Mouse (Mus musculus) bone marrow, adult 2 months (tissue): ENCODE data around the gene Bag3. TPM values are rescaled to one million over a fixed set of nuclear protein-coding genes. Genes with fewer than 3 reads are reported as not detected.
A peak's percentile ranks its signal among the peaks of the same experiment; 100 is the strongest.

Experiments used
- H3K27ac ChIP-seq: fragments of 200-500 bp; 2 replicates; pipeline ENCODE4 v1.5.1; 2012; ENCODE audit warnings: low read depth, mild to moderate bottlenecking, control low read depth, inconsistent platforms, low read length; ENCODE audit not compliant: control insufficient read depth, poor library complexity, insufficient read depth
- H3K4me1 ChIP-seq: fragments of 200-500 bp; 2 replicates; pipeline ENCODE4 v1.6.1; 2011; ENCODE audit warnings: low read length; ENCODE audit not compliant: control insufficient read depth, insufficient read depth
- H3K4me3 ChIP-seq: fragments of 200-500 bp; replicated peaks from 2 replicates; pipeline ENCODE3; 2011; ENCODE audit warnings: mild to moderate bottlenecking, low read depth, low read length, control low read depth; ENCODE audit not compliant: control insufficient read depth
- CTCF ChIP-seq: fragments of 200-500 bp; IDR thresholded peaks from 2 replicates; pipeline ENCODE4 v1.5.1; 2011; ENCODE audit warnings: low read length, control low read depth; ENCODE audit not compliant: control insufficient read depth, insufficient read depth
- POLR2A ChIP-seq: fragments of 200-500 bp; IDR thresholded peaks from 2 replicates; pipeline ENCODE4 v1.6.1; 2011; ENCODE audit warnings: low read depth, mild to moderate bottlenecking, control low read depth, low read length, borderline replicate concordance; ENCODE audit not compliant: control insufficient read depth
- WGBS: fragments of 180-500 bp; shearing (Covaris S2); methylation state at CpG from one replicate; pipeline ENCODE4 v1.1.7; 2018; 5-methylcytosine and 5-hydroxymethylcytosine counted together
- polyA plus RNA-seq: library from polyadenylated mRNA; stranded (reverse); fragments of >200 nt; gene quantifications from 2 replicates; pipeline ENCODE4 v1.2.4, GENCODE M21; 2011; ENCODE audit warnings: low replicate concordance; ENCODE audit not compliant: missing spikeins, insufficient read depth, insufficient read length

The Bag3 gene
- 5.3 and 10.6 TPM in 2 replicates for polyA plus RNA-seq

DNA sequence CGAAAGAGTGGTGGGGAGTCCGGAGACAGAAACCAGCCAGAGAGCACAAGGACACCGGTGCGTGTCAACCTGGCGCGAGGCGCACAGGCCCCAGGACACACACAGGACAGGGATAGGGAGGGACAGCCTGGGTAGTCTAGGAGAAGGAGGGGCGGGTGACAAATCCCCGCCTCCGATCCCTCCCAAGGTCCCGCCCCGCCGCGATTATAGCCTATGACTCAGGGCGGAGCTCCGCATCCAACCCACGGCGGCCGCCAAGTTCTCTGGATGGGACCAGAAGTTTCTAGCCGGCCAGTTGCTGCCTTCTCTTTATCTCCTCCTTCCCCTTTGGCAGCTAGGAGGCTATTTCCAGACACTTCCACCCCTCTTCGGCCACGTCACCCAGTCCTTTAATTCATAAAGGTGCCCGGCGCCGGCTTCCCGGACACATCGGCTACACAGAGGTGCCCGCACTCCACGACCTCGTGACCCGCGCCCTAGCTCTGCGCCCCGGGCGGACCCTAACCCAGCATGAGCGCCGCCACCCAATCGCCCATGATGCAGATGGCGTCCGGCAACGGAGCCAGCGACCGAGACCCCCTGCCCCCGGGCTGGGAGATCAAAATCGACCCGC is at the start of gene Bag3:
Bag3 (plus strand) TSS at position 268 of the 613 bp plus-strand sequence.
- WGBS = 1% methylated on average over 46 of the region's 46 CpGs
- H3K4me1 ChIP-seq = no peaks in the 10 kb centered on the region; the same call in 1 of the 2 replicates
- peak within 1 kb of the TSS; percentile 89 for H3K27ac ChIP-seq
- no peak for TF ChIP-seq CTCF
- TF ChIP-seq POLR2A = peak; percentile 10; the same call in 1 of the 2 replicates
- H3K4me3 ChIP-seq = peak within 1 kb of the TSS; percentile 76

GRCm38 (mm10) chr7:128474322-128474721 is 49.1 kb upstream of the Bag3 start:
- TF ChIP-seq POLR2A (no peak), CTCF (peak; percentile 53; the same call in 1 of the 2 replicates)
- Histone ChIP-seq H3K4me3 (no peak overlapping the region), H3K27ac (no peak overlapping the region), H3K4me1 (no peaks in the 10 kb centered on the region)
- WGBS = 60% methylated on average over 10 of the region's 10 CpGs

GRCm38 (mm10) chr7:128488986-128489385 is 34.4 kb upstream of the Bag3 start:
- H3K4me3 ChIP-seq = no peak overlapping the region
- H3K27ac ChIP-seq = no peak overlapping the region
- no peak for TF ChIP-seq POLR2A
- no peak for TF ChIP-seq CTCF
- 78% methylated on average over 3 of the region's 3 CpGs for WGBS
- H3K4me1 ChIP-seq = no peaks in the 10 kb centered on the region

DNA sequence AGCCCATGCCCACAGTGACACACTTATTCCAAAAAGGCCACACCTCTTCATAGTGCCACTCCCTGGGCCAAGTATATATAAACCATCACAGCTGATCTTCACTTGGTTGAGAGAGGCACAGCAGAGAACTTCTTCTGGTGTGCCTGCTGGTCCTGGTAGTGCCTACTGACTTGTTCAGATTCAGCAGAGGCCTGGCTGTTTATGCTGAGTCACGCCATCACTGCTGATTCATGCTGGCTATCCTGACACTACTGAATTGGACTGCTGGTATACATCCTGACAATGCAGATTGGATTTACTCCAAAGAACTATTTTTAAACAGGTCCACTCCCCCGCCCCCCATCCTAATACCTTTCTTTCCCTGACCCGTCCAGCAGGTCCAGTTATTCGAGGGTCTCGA is 28.9 kb upstream of the Bag3 start:
- TF ChIP-seq POLR2A (no peak), CTCF (no peak)
- 74% methylated on average over 5 of the region's 5 CpGs for WGBS
- no peaks in the 10 kb centered on the region for H3K4me1 ChIP-seq

GRCm38 (mm10) chr7:128499801-128500200 is 23.6 kb upstream of the Bag3 start:
- TF ChIP-seq CTCF (no peak), POLR2A (no peak)
- WGBS = 83% methylated on average over 6 of the region's 6 CpGs
- no peak overlapping the region for H3K4me3 ChIP-seq
- H3K27ac ChIP-seq = no peak overlapping the region
- H3K4me1 ChIP-seq = no peaks in the 10 kb centered on the region

More for the DNA sequence above, 28.9 kb upstream of the Bag3 start:
- Histone ChIP-seq H3K27ac (no peak overlapping the region), H3K4me3 (no peak overlapping the region)

DNA sequence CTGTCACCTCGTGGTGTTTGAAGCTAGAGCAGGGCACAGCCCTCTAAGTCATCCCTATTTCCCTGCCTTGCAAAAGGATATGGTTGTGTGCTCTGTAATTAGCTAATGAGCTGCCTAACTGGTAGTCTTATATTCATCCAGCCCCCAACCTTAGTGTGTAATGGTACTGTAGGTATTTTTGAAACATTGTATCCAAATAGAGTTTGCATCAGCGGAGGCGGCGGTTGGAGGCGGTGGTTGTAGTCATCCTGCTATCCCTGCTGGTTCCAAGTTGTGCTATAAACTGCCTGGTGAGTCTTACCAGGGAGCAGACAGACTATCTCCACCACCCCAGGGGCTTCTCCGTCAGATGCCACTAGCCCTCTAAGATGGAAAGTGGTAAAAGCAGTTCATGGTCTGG is 19.3 kb upstream of the Bag3 start:
- no peak overlapping the region for H3K27ac ChIP-seq
- H3K4me3 ChIP-seq = no peak overlapping the region
- 87% methylated on average over 6 of the region's 6 CpGs for WGBS
- TF ChIP-seq CTCF = no peak
- no peak for TF ChIP-seq POLR2A
- H3K4me1 ChIP-seq = no peaks in the 10 kb centered on the region

DNA sequence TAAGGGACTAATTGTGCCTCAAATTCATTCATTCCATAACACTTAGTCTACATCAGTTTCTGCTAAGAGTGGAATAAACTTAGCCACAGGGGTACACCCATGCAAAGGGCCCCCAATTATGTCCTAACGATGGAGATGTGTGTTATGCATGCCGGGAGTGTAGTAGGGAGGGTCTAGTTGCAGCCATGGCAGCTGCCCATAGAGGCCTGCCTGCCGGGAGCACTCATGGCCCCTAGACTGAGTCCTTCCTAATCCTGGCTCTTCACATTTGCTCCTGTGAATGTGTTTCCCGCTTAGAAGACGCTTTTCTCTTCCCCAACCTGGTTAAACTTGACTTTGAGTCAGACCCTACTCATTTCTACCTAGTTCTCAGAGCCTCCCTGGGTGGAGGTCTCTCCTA is 11.5 kb upstream of the Bag3 start:
- TF ChIP-seq POLR2A (no peak), CTCF (no peak)
- Histone ChIP-seq H3K4me1 (no peaks in the 10 kb centered on the region), H3K27ac (no peak overlapping the region), H3K4me3 (no peak overlapping the region)
- 84% methylated on average over 5 of the region's 5 CpGs for WGBS

DNA sequence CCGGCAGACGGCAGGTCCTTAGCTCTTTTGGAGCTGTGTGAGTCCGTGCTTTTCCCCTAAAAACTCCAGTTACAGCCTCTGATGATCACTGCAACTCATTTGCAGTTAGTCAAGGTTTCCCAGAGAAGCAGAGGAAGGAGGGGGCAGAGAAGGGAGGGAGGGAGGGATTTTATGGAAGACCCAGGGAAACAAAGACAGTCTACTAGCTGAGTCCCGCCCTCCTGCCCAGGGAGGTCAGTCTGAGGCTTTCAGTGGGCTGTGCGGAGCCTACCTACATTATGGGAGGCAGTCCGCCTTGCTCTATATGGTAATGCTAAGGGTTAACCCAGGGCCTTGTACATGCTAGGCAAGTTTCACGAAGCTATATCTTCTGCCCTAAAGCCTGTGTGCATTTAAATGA is 9.9 kb upstream of the Bag3 start:
- Histone ChIP-seq H3K4me3 (no peak overlapping the region), H3K4me1 (no peaks in the 10 kb centered on the region)
- 81% methylated on average over 7 of the region's 7 CpGs for WGBS

GRCm38 (mm10) chr7:128514341-128514740 is 9.1 kb upstream of the Bag3 start:
- 72% methylated on average over 4 of the region's 4 CpGs for WGBS
- Histone ChIP-seq H3K4me1 (no peaks in the 10 kb centered on the region), H3K4me3 (no peak overlapping the region), H3K27ac (no peak overlapping the region)
- TF ChIP-seq POLR2A (no peak), CTCF (no peak)

More for the DNA sequence above, 9.9 kb upstream of the Bag3 start:
- H3K27ac ChIP-seq = no peak overlapping the region
- TF ChIP-seq POLR2A (no peak), CTCF (no peak)
